Mouse (Mus musculus): ENCODE data around the gene Paxbp1. TPM values are rescaled to one million over a fixed set of nuclear protein-coding genes. Genes with fewer than 3 reads are reported as not detected.

The Paxbp1 gene
- polyA plus RNA-seq, 1 experiment from 2014 or later: 104 TPM

- H3K36me3 ChIP-seq: peaks cover 36% of the 10 kb centered on the region
- WGBS: 86% methylated on average over 6 of the region's 6 CpGs
Observed at GRCm38 (mm10) chr16:90971004-90971403, 73.3 kb downstream of the Paxbp1 start.

GRCm38 (mm10) chr16:90966241-90966640 is 78.1 kb downstream of the Paxbp1 start:
- H3K9ac ChIP-seq: no peak overlapping the region
- H3K4me3 ChIP-seq: no peak overlapping the region
- H3K27ac ChIP-seq: no peak overlapping the region
- no peaks in the 10 kb centered on the region for H3K27me3 ChIP-seq
- H3K4me1 ChIP-seq: no peaks in the 10 kb centered on the region
- H3K4me2 ChIP-seq (replicated peaks): no peak overlapping the region
- no peak for ATAC-seq (ENCODE audit: low FRiP score)
- WGBS: 82% methylated on average over 4 of the region's 4 CpGs
- peaks cover 46% of the 10 kb centered on the region for H3K36me3 ChIP-seq
- H3K9me3 ChIP-seq (replicated peaks): no peaks in the 10 kb centered on the region

More at GRCm38 (mm10) chr16:90971004-90971403, 73.3 kb downstream of the Paxbp1 start:
- no peak overlapping the region for H3K4me3 ChIP-seq
- no peaks in the 10 kb centered on the region for H3K4me1 ChIP-seq
- no peak for ATAC-seq (ENCODE audit: low FRiP score)
- H3K9me3 ChIP-seq (replicated peaks): no peaks in the 10 kb centered on the region
- H3K9ac ChIP-seq: no peak overlapping the region
- no peak overlapping the region for H3K4me2 ChIP-seq (replicated peaks)
- no peaks in the 10 kb centered on the region for H3K27me3 ChIP-seq
- H3K27ac ChIP-seq: no peak overlapping the region

DNA sequence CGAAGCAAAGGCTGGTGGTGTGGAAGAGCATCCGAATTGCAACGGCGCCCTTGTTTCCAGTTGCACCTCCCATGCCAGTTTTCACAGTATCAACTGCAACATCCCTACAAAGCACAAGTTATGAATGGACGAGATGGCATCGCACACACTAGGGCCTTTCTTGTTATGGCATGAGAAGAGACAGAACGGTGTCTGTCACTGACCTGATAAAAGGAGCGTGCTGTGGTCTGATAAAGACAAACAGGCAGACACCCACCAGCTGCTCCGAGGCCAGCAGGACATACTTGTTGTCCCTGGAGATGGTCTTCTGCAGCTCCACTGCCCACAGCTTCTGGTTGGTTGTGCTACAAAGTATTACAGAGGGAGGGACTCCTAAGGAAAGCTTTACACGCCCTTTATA is 80.0 kb downstream of the Paxbp1 start:
- H3K36me3 ChIP-seq: peaks cover 45% of the 10 kb centered on the region
- no peak for ATAC-seq (ENCODE audit: low FRiP score)
- no peaks in the 10 kb centered on the region for H3K4me1 ChIP-seq
- no peaks in the 10 kb centered on the region for H3K27me3 ChIP-seq
- H3K4me2 ChIP-seq (replicated peaks): no peak overlapping the region
- 91% methylated on average over 10 of the region's 10 CpGs for WGBS
- H3K27ac ChIP-seq: no peak overlapping the region
- no peak overlapping the region for H3K4me3 ChIP-seq
- no peaks in the 10 kb centered on the region for H3K9me3 ChIP-seq (replicated peaks)
- H3K9ac ChIP-seq: no peak overlapping the region

Other genes with a start within 250 kb of the Paxbp1 start
- 12.6 and 13.8 TPM in 2 replicates for gene Urb1, start 234.1 kb downstream of the Paxbp1 start, polyA plus RNA-seq (2016; fragmentation: Nextera tagmentation; extraction: Ambion mirVana)
- 2.7 and 3.6 TPM in 2 replicates for gene Eva1c, start 217.8 kb downstream of the Paxbp1 start, polyA plus RNA-seq (2016; fragmentation: Nextera tagmentation; extraction: Ambion mirVana)
- 46.8 and 49.8 TPM in 2 replicates for gene Cfap298, start 109.4 kb downstream of the Paxbp1 start, polyA plus RNA-seq (2016; fragmentation: Nextera tagmentation; extraction: Ambion mirVana)
- gene Synj1, start 33.2 kb downstream of the Paxbp1 start, polyA plus RNA-seq (2016; fragmentation: Nextera tagmentation; extraction: Ambion mirVana): 33.9 and 35.7 TPM in 2 replicates
- 0.16 and 1.1 TPM in 2 replicates for gene 4932438H23Rik, start 50.6 kb upstream of the Paxbp1 start, polyA plus RNA-seq (2016; fragmentation: Nextera tagmentation; extraction: Ambion mirVana)
- gene Olig2, start 180.9 kb upstream of the Paxbp1 start, polyA plus RNA-seq (2016; fragmentation: Nextera tagmentation; extraction: Ambion mirVana): 2.8 and 3.4 TPM in 2 replicates
- gene Olig1, start 225.2 kb upstream of the Paxbp1 start, polyA plus RNA-seq (2016; fragmentation: Nextera tagmentation; extraction: Ambion mirVana): 2.7 and 5.2 TPM in 2 replicates

Data from hindbrain, embryonic 12.5 days (tissue).